Mouse (Mus musculus) retina, postnatal 7 days (tissue): ENCODE data around the gene Sp140.
"Not testable (repeated sequence)": the region's sequence is repeated elsewhere in the genome, so short reads cannot be mapped to it uniquely, and the experiment has no call there.

Experiments
- DNase-seq: peaks from one replicate; pipeline ENCODE4 v3.0.0-alpha.2; 2012; ENCODE audit warnings: low read depth, low spot score

Gene Sp140

DNA sequence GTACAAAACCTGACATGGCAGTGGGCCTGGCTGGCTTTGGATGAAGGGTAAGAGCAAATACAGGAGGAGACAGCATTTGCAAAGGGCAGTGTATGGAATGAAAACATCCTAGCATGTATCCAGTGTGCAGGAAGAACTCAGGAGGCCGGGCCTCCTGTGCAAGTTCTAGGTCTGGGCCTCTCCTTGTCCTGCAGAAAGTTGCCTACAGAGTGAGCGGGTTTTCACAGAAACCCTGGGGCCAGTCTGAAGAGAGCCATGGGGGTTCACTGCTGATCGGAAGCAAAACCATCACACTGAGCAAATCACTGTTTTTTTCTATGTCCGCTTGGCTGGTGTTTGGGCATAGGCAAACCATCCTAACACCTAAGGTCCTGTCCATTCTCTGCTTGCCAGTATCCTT, 38.0 kb downstream of the Sp140 start:
- not testable (repeated sequence) for DNase-seq

DNA sequence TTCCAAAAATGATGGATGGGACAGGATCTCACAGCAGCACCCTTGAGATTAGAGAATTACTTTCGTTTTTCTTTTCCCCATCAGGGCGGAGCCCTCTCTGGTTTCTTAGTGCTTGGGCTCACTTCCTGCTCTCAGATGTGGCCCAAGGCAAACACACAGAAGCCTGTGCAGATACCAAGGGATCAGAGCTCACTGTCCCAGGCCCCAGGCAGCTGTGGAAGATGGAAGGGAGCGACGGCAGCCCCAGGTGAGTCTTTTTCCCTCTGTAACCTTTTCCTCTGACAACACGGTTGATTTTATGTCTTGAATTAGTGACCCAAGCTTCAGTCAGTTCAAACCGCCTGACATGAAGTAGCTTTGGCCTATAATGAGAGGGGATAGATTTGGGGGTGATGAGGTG, 49.7 kb downstream of the Sp140 start, which contains the start of gene Sp100:
TSS of gene Sp100 (plus strand) at position 108 of the 400 bp plus-strand sequence.
- not testable (repeated sequence) for DNase-seq

DNA sequence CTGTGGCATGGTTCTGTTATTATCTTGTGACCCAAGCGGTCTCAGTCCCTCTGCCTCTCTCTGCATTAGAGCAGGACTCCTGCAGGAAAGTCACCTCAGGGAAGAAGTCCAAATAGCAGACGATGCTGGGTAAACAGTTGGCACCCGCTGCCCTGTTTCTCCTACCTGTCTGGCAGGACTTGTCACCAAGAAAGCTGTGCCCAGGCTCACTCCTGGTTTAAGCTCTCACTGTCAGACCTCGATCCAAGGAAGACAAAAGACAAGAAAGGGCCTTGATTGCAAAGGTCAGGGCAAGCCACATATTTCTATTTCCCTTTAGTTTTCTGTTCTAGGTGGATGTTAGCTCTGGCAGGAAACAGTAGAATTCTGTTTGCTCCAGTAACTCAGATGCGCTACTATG, 50.3 kb downstream of the Sp140 start:
- not testable (repeated sequence) for DNase-seq

DNA sequence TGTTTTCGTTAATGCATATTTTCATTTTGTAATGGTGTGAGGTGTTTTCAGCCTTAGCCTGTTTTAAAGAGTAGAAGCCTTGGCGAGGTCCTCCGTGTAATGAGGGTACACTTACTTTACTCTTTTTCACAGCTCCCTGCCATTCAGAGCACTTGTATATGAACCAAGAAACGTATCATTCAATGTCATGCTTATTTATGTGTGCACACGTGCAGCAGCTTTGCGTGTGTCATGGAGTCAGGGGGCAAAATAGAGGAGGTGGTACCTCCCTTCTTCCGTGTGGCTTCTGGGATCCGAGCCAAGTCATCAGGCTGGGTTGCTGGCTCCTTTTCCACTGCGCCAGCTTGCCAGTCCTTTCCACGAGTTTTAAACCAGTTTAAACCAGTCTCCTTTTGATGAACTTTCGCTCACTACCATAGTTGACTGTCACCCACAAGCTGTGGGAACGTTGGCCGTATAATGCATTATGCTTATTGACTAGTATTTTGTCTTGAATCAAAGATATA, 51.6 kb downstream of the Sp140 start:
- DNase-seq = not testable (repeated sequence)

DNA sequence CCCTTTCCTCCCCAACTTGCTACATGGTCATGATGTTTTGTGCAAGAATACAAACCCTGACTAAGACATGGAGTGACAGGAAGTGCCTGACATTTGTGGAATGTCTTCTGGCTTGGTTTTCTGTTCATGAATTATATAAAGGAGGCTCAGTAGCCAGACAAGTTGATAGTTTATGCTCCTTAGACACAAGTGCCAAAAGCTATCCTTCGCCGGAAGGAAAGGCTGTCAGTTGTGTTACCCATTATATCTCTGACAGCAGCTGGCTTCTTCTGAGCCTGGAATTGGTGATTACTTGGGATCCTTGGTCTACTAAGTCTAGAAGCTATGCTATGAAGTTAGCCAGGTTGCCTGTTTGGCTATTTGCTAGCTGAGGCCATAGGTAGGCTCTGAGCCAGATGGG, 57.0 kb downstream of the Sp140 start:
- not testable (repeated sequence) for DNase-seq

DNA sequence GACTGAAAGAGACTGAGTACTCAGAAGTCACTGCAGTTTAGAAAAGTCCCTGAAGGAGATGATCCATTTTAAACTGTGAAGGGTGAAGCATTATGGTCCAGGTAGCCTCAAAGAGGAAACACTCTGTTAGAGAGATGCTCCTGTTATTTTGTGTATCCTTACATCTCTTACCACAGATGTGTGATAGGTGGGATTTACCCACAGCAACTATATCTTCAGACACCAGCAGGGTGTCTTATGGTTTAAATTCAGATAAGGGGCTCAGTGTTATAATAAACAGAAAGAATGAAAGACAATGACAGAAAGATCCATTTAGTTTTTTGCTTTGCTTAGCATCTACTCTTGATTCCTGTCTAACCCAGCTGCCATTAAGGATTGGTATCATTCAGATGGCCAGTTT, 64.1 kb downstream of the Sp140 start:
- no peak for DNase-seq

DNA sequence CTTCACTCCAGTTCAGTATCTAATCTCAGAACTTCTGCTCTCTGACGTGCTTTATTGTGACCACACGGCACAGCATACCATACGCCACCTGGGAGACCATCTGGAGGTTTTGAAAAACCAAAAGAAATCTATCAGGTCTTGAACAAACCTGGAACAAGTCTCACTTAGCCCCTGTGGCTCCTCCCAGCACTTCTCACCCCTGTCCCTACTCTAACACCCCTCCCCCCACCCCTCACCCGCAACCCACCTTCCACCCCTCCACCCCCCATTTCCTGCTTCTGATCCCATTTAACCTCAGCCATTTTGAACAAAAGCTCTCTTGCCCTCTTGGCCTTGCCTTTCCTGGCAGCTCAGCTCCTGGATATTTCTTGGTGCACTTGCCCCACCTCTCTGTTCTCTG, 80.0 kb downstream of the Sp140 start:
- no peak for DNase-seq

DNA sequence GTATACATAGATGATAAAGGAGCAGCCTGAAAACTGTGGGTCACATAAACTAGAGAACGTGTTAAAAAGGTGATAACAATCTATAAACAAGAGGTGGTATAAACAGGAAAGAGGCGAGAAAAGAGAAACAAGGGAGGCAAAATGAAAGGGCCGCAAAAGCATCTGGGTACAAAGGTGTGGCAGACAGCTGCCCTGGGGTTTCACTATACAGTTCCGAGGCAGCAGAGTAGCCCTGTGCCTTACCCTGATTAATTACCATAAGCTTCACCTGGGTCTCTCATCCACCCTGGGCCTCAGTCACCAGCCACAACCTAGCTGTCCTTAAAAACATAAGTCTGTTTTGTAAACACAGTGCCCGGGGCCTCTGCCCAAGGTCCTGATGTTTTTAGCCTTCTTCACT, 86.5 kb downstream of the Sp140 start:
- DNase-seq = no peak

DNA sequence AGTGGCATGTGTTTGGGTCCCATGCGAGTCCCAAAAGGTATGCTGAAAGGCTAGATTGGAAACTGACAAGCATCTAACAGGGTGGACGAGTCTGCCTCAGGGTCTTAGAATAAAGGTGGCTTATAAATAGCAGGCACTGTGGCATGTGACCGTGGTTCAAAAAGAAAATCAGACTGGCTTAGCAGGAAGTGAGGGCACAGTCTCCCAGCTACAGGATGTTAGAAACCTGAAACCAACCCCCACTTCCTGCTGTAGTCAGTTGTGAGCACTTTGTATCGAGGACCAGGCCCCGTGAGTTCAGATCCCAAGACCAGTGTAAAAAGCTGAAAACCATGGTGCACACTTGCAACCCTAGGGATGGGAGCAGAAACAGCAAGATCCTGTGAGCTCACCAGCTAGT, 87.2 kb downstream of the Sp140 start:
- no peak for DNase-seq

DNA sequence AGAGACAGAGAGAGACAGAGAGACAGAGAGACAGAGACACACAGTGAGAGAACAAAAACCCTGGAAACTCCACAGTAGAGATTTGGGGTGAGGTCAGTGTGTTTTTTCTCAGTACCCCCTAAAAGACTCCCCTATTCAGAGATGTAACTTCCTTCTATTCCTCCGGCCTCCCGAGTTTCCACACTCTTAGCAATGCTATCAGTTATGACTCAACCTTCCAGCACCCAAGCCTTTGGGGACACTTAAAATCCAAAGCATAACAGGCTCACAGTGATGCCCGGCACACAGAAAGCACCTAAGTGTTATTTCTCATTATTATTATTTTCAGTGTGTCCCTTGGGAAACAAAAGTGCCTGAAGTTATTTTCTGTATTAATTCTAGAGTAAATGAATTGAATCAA, 90.4 kb downstream of the Sp140 start:
- no peak for DNase-seq

DNA sequence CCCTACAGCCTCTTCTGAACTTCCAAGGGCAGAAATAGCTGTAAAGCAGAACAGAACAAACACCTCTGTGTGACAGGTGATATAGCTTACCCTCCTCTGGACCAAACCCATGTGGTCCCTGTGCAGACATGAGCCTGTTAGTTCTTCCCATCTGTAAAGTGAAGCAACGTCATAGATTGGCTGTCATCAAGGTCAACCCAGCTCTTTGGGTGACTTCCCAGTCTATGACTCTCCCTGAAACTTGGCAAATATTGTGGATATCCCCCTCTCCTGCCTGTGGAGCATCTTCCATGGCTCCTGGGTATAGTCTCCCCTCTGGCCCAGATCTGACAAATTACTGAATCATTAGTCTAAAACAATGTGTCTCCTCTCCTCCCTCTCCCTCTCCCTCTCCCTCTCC, 92.1 kb downstream of the Sp140 start:
- DNase-seq = no peak

DNA sequence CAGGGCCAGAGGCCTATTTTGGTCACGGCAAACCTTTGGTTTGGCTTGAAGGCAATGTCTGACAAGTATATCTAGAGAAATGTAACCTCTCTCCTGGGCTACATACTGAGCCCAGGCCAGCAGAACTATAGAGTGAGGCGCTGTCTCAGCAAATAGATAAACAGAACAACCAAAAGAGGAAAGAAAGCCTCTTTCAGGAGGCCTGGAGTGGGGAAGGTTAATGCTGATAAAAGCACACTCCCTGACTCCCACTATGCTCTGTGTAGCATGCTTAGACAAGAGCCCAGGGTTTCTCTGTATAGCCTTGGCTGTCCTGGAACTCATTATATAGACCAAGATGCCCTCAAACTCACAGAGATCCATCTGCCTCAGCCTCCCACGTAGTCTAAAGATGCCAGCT, 93.1 kb downstream of the Sp140 start:
- no peak for DNase-seq
